Mouse (Mus musculus) kidney, adult 18-20 months (tissue): ENCODE measurements around the gene Pde10a.

ENCODE experiments used
- DNase-seq: peaks from one replicate; pipeline ENCODE4 v3.0.0; 2021

The Pde10a gene

GRCm38 (mm10) chr17:8525225-8525721 lies at the start of gene Pde10a:
Gene Pde10a, plus strand, starts transcription at chr17:8525372.
- DNase-seq: peak; percentile 27

- no peak for DNase-seq
These were observed 46.6 kb upstream of the Pde10a start for GRCm38 (mm10) chr17:8478554-8478953.

- DNase-seq: no peak
These were observed 45.6 kb upstream of the Pde10a start for GRCm38 (mm10) chr17:8479493-8480128.

- no peak for DNase-seq
These were observed 43.4 kb upstream of the Pde10a start for GRCm38 (mm10) chr17:8481797-8482196.

DNA sequence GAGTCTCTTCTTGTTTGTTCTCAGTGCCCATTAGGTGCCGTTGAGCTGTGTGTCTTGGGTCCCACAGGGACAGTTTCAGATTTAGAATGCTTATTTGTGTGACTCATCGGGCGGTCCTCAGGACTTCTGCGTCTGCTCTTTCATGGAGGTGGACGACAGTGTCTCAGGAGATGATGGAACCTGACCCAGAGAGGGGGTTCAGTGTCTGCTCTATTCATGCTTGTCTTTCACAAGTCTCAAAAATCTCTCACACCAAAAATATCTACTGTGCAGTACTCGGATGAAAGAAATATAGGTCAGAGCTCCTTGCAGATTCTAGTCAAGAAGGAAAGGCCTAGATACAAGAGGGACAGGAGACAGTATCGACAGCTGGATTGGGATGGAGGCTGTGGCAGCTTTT lies 42.3 kb upstream of the Pde10a start:
- no peak for DNase-seq

DNA sequence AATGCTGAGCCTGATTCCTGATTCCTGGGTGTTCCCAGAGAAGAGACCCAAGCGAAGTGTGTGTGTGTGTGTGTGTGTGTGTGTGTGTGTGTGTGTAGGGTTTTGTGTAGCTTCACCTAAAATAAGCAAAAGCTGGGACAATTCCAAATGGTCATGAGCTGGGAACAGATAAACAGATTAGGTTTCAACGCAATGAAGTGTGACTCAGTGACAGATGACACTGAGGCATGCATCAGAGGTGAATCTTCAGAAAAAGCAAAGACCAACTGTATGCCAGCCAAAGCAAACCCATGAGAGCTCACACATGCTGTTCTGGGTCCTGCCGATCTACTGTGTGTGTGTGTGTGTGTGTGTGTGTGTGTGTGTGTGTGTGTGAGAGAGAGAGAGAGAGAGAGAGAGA lies 40.9 kb upstream of the Pde10a start:
- no peak for DNase-seq

DNA sequence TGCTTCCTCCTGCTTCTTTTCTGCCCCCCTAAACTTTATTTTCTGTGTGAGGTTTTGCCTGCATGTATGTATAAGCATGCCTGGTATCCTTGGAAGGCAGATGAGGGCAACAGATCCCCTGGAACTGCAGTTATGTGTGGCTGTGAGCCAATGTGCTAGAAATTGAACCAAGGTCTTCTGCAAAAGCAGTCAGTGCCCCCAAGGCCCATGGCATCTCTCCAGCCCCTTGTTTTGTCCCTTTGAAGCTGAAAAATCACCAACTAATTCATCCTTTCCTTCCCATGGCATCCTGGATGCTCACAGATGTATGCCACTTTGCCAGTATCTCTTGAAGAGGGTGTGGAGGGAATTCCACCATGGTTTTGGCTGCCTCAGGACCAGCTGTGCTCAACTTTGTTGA lies 40.0 kb upstream of the Pde10a start:
- no peak for DNase-seq

- DNase-seq: peak; percentile 13
These were observed 37.3 kb upstream of the Pde10a start for GRCm38 (mm10) chr17:8487824-8488223.

DNA sequence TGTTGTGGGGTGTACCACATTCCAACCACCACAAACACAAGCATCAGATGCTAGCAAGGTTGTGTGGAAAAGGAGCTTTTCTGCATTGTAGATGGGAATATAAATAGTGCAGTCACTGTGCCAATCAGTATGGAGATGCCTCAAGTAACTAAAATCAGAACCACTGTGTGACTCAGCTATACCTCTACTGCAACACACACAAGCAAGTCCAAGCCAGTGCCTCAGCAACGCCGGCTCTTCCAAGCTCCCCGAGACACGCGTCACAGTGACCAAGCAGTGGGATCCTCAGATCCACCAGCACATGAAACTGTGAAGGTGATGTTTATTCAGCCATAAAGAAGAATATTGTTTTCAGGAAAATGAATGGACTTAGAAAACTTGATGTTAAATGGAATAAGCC lies 34.2 kb upstream of the Pde10a start:
- DNase-seq: no peak

DNA sequence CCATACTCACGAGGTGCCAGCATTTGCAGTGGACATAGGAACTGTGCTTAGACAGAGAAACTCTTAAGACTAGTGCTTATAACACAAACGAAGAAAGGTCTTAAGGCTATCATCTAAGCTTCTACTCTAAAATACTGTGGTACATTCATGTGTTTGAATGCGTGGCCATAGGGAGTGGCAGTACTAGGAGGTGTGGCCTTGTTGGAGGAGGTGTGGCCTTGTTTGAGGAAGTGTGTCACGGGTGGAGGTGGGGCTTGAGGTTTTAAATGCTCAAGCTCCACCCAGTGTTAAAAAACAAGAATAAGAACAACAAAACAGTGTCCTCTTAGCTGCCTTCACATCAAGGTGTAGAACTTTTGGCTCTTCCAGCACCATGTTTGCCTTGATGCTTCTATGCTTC lies 31.7 kb upstream of the Pde10a start:
- DNase-seq: no peak

- no peak for DNase-seq
These were observed 27.0 kb upstream of the Pde10a start for GRCm38 (mm10) chr17:8498151-8498550.

DNA sequence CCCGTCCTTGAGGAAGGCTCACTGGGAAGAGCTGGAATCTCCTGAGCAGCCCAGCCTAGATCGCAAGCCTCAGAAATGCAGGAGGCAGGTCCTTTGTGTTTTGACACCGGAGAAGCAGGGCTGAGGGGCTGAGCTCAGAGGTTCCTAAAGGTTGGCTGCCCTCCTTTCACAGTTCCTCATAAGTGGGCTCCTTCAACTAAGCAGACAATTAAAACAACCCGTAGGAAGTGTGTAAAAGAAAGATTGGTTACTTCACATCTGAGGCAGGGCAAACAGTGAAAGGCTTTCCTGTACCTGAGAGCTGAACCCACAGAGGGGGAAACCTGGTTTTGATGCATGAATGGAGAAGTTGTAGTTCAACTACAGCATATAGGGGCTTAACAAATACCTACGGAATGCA lies 26.5 kb upstream of the Pde10a start:
- DNase-seq: no peak

DNA sequence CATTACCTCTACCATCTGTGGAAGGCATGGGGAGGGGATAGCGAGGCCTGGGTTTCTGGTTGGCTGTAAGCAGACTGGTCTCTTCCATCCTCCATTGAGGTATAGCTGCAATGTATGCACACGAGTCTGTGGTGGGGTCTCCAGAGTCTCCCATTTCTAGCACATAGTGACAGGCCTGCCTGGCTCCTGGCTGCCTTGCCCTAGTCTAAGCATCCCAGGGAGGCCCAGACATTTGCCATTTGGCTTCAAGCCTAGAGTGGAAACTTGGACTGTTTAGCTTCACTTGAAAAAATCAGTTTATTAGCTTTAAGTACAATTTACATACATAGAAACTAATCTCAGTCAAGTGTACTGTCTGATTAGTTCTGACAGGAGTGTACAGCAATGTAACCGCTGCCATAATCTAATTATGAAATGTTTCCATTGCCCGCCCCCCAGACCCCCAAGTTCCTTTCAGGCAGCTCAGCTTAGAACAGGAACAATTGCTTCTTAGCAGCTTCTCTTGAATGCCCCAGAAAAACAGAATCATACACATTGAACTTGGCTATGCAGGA lies 25.5 kb upstream of the Pde10a start:
- no peak for DNase-seq

GRCm38 (mm10) chr17:8504381-8504780 lies 20.8 kb upstream of the Pde10a start:
- DNase-seq: no peak

GRCm38 (mm10) chr17:8505669-8506426 lies 19.3 kb upstream of the Pde10a start:
- peak; percentile 85 for DNase-seq

DNA sequence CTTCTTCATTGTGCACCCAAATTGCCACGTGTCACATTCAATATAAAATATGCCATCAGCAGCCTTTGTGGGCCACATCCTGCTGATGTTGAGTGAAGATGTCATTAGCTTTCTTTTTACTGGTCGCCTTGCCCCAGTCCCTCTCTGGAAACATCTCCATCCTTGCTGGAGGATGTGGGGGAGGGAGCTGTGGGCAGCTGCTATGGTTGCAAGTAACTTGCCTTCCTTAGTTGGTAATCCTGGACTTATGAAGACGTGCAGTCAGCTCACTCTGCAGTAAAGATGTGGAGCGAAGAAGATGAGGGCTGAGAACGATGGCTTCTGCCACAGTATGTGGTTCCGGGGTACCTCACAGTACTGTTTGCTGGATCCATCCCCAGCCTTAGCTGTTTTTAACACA lies 18.4 kb upstream of the Pde10a start:
- no peak for DNase-seq

DNA sequence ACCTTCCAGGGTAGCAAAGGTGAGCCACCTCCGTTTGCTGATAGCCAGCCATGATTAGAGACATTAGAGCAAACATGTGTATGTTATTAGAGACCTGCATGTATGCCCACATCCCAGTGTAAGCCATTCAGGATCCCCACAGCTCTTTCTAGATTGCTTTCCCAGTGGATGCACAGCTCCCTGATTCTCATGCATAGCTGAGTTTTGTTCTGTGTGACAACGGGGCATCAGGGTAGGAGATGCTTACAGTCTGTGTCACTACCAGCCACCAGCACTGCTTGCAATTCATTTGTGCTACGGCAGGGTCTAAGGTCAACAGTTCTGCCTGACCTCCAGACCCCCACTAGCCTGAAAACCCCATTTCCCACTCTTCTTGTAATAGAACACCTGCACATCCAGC lies 17.5 kb upstream of the Pde10a start:
- DNase-seq: no peak

- DNase-seq: peak; percentile 61
These were observed 16.6 kb upstream of the Pde10a start for GRCm38 (mm10) chr17:8508305-8509141.

GRCm38 (mm10) chr17:8516006-8516405 lies 9.2 kb upstream of the Pde10a start:
- DNase-seq: no peak

DNA sequence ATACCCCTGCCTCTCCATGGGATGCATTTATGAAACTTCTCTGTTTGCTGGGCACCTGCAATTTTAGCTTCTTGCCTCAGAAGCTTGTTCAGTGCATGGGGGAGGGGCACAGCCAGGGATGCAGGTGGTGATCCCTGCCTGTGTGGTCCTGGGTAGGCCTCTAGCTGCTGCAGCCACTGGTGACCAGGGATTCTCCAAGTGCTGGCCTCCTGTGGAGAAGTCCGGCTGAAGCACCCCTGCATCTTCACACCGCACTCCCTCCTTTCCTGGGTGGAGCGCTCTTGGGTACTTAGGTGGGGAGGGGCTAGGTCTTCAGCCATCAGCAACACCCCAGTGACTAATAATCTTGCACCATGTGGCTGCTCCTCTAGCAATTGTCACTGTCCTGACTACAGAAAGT lies 1.2 kb upstream of the Pde10a start:
- DNase-seq: no peak

- DNase-seq: peak; percentile 68
These were observed 596 bp upstream of the Pde10a start for GRCm38 (mm10) chr17:8524387-8525165.

DNA sequence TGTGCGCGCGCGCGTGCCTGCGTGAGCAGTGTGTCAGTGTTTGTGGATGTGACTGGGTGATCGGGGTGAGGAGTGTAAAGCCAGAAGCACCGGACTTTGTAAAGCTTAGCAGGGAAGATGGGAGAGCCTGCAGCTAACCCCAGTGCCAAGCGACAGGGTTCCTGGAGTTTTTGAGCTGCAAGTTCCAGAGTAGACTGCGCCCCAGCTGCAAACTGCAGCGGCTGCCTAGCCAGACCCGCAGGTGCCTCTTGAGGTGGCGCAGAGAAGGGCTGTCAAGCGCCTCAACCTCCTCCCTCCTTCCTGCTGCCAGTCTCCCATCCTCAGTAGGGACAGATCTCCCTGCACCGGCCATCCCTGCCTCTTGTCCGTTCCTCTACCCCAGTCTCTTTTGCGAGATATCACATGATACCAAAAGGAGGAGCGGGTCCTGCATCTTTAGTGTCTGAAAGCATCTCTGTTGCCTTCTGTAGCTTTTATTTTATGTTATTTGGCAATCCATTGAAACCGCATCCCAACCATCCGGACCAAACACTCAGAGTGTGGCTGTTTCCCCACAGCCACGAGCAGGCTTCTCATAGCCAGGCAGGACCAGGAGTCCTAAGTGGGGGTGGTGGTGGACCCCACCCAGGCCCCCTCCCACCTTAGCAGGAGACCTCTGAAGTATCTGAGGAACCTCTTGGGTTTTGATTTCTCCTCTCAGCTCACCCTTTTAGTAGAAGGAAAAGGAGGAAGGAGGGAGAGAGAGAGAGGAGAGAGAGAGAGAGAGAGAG lies 984 bp downstream of the Pde10a start:
- DNase-seq: no peak
